Mouse (Mus musculus) splenic B cell, adult 2 months (primary cell): ENCODE measurements around the gene Prkag2.

ENCODE experiments used
- DNase-seq: peaks from one replicate; pipeline ENCODE4 v3.0.0-alpha.2; 2011; ENCODE audit warnings: low read depth, low spot score
- H3K27me3 ChIP-seq: 2 replicates; pipeline ENCODE4 v1.6.1; 2012; ENCODE audit warnings: mild to moderate bottlenecking, low read length, moderate library complexity, mixed read lengths; ENCODE audit not compliant: control insufficient read depth, poor library complexity, insufficient read depth, severe bottlenecking
- H3K36me3 ChIP-seq: 2 replicates; pipeline ENCODE4 v1.6.1; 2012; ENCODE audit warnings: mild to moderate bottlenecking, low read length, moderate library complexity, mixed read lengths; ENCODE audit not compliant: control insufficient read depth, poor library complexity, insufficient read depth, severe bottlenecking

Gene Prkag2

GRCm38 (mm10) chr5:24930831-24931577 is 169.4 kb downstream of the Prkag2 start:
- no peaks in the 10 kb centered on the region for H3K27me3 ChIP-seq
- DNase-seq, result no peak
- no peaks in the 10 kb centered on the region for H3K36me3 ChIP-seq

- no peak for DNase-seq
- no peaks in the 10 kb centered on the region for H3K27me3 ChIP-seq
Measured at GRCm38 (mm10) chr5:24928816-24929215, 171.6 kb downstream of the Prkag2 start.

GRCm38 (mm10) chr5:24927706-24928105 is 172.7 kb downstream of the Prkag2 start:
- no peak for DNase-seq
- no peaks in the 10 kb centered on the region for H3K27me3 ChIP-seq

More at GRCm38 (mm10) chr5:24928816-24929215, 171.6 kb downstream of the Prkag2 start:
- no peaks in the 10 kb centered on the region for H3K36me3 ChIP-seq

GRCm38 (mm10) chr5:24919155-24919554 is 181.3 kb downstream of the Prkag2 start:
- Histone ChIP-seq H3K36me3 (no peaks in the 10 kb centered on the region), H3K27me3 (no peaks in the 10 kb centered on the region)
- DNase-seq, result no peak

More at GRCm38 (mm10) chr5:24927706-24928105, 172.7 kb downstream of the Prkag2 start:
- no peaks in the 10 kb centered on the region for H3K36me3 ChIP-seq

GRCm38 (mm10) chr5:24916511-24916910 is 183.9 kb downstream of the Prkag2 start:
- no peaks in the 10 kb centered on the region for H3K36me3 ChIP-seq
- no peaks in the 10 kb centered on the region for H3K27me3 ChIP-seq
- DNase-seq, result no peak

- Histone ChIP-seq H3K36me3 (no peaks in the 10 kb centered on the region), H3K27me3 (no peaks in the 10 kb centered on the region)
- no peak for DNase-seq
Measured at GRCm38 (mm10) chr5:24915119-24915518, 185.3 kb downstream of the Prkag2 start.

- no peak for DNase-seq
- H3K27me3 ChIP-seq, result no peaks in the 10 kb centered on the region
Measured at GRCm38 (mm10) chr5:24913656-24914055, 186.8 kb downstream of the Prkag2 start.

GRCm38 (mm10) chr5:24908820-24909716 is 191.4 kb downstream of the Prkag2 start:
- peak; percentile 85 for DNase-seq
- H3K27me3 ChIP-seq, result no peaks in the 10 kb centered on the region

More at GRCm38 (mm10) chr5:24913656-24914055, 186.8 kb downstream of the Prkag2 start:
- H3K36me3 ChIP-seq, result no peaks in the 10 kb centered on the region

GRCm38 (mm10) chr5:24908141-24908819 is 192.2 kb downstream of the Prkag2 start:
- Histone ChIP-seq H3K36me3 (no peaks in the 10 kb centered on the region), H3K27me3 (no peaks in the 10 kb centered on the region)
- peak; percentile 96 for DNase-seq

More at GRCm38 (mm10) chr5:24908820-24909716, 191.4 kb downstream of the Prkag2 start:
- no peaks in the 10 kb centered on the region for H3K36me3 ChIP-seq

GRCm38 (mm10) chr5:24907737-24908136 is 192.7 kb downstream of the Prkag2 start:
- H3K36me3 ChIP-seq, result no peaks in the 10 kb centered on the region
- peak; percentile 25 for DNase-seq
- H3K27me3 ChIP-seq, result no peaks in the 10 kb centered on the region

GRCm38 (mm10) chr5:24906844-24907243 is 193.6 kb downstream of the Prkag2 start:
- Histone ChIP-seq H3K36me3 (no peaks in the 10 kb centered on the region), H3K27me3 (no peaks in the 10 kb centered on the region)
- DNase-seq, result no peak

- DNase-seq, result no peak
- Histone ChIP-seq H3K27me3 (no peaks in the 10 kb centered on the region), H3K36me3 (no peaks in the 10 kb centered on the region)
Measured at GRCm38 (mm10) chr5:24904941-24905340, 195.5 kb downstream of the Prkag2 start.

- H3K27me3 ChIP-seq, result no peaks in the 10 kb centered on the region
- no peaks in the 10 kb centered on the region for H3K36me3 ChIP-seq
- no peak for DNase-seq
Measured at GRCm38 (mm10) chr5:24904423-24904822, 196.0 kb downstream of the Prkag2 start.

GRCm38 (mm10) chr5:24904001-24904400 is 196.4 kb downstream of the Prkag2 start:
- no peak for DNase-seq

More at GRCm38 (mm10) chr5:24904001-24904400, 196.4 kb downstream of the Prkag2 start:
- no peaks in the 10 kb centered on the region for H3K27me3 ChIP-seq
- no peaks in the 10 kb centered on the region for H3K36me3 ChIP-seq
